Comparison of ENCODE assay signal across 17 mouse cellular contexts in the genomic region with DNA sequence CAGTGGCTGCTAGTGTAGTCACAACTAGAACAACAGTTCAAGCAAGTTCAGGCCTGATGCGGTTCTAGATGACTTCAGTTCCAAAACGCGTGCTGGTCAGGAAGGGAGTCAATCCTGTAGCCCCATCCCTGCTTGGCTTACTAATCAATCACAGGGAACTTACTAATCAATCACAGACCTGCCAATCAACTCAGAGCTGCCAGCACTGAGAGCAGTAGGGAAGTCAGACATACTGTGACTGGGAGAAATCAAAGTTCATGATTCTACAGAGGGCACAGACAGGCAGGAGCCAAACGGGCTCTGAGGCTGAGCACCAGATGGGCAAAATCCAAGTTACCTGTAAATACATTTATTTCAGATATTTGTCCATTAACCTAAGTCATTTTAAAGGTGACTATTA. TPM values are rescaled to one million over a fixed set of nuclear protein-coding genes. Genes with fewer than 3 reads are reported as not detected.
DNase-seq lines count a peak whose midpoint lies in the region; ATAC-seq and TF ChIP-seq lines count a peak whose summit lies in the region.
"Had no signal": no experiment of that assay in that cellular context is flagged by ENCODE, and none has a peak within 500 bp of the region (broad histone marks: within the 10 kb centered on the region; RNA-seq: fewer than 3 reads in every experiment).

No protein-coding gene starts in this region.

- no peak overlapping the region for H3K9ac ChIP-seq in hindbrain, embryonic 11.5 days (ENCODE audit: low read depth, low read length)
- no peak overlapping the region for H3K9ac ChIP-seq in liver, adult 2 months (ENCODE audit: low read depth, low read length)
- H3K9ac ChIP-seq: embryonic facial prominence, embryonic 12.5 days; forebrain, embryonic 13.5 days; forebrain, embryonic 15.5 days had no signal

- peaks cover 43% of the 10 kb centered on the region for H3K4me1 ChIP-seq in hindbrain, embryonic 10.5 days (replicated peaks)
- no peaks in the 10 kb centered on the region; the same call in 1 of the 2 replicates for H3K4me1 ChIP-seq in hindbrain, embryonic 11.5 days (replicated peaks; ENCODE audit: control insufficient read depth, insufficient read depth, low read length)
- peaks cover 5% of the 10 kb centered on the region for H3K4me1 ChIP-seq in liver, adult 2 months (ENCODE audit: control insufficient read depth, insufficient read depth, low read length)
- peaks cover 12% of the 10 kb centered on the region for H3K4me1 ChIP-seq in small intestine, adult 2 months (ENCODE audit: control insufficient read depth, insufficient read depth, insufficient read length, low read length)

- peak overlapping the region; percentile 18 for H3K27ac ChIP-seq in hindbrain, embryonic 10.5 days
- H3K27ac ChIP-seq in hindbrain, embryonic 11.5 days (ENCODE audit: low read depth, low read length), result no peak overlapping the region
- H3K27ac ChIP-seq in liver, adult 2 months (replicated peaks; ENCODE audit: insufficient read depth, low read depth, low read length), result 0 out of 2 replicates have a peak overlapping the region, but pooled peaks have one; percentile 4
- peak overlapping the region; percentile 54; the same call in 1 of the 2 replicates for H3K27ac ChIP-seq in small intestine, adult 2 months (ENCODE audit: insufficient read depth, low read depth, low read length)
- H3K27ac ChIP-seq: embryonic facial prominence, embryonic 12.5 days; forebrain, embryonic 13.5 days; forebrain, embryonic 15.5 days had no signal

- H3K4me2 ChIP-seq in hindbrain, embryonic 11.5 days (replicated peaks; ENCODE audit: low read depth, low read length), result no peak overlapping the region
- H3K4me2 ChIP-seq: embryonic facial prominence, embryonic 12.5 days; forebrain, embryonic 13.5 days; forebrain, embryonic 15.5 days had no signal

- TF ChIP-seq CTCF in liver, adult 2 months (IDR thresholded peaks at IDR 0.05; ENCODE audit: low read depth, low read length), result no peak
- TF ChIP-seq CTCF in small intestine, adult 2 months (IDR thresholded peaks at IDR 0.05; ENCODE audit: extremely low read depth, insufficient read length, insufficient replicate concordance, low read depth, low read length), result no peak

- H3K36me3 ChIP-seq in hindbrain, embryonic 10.5 days, result no peaks in the 10 kb centered on the region
- H3K36me3 ChIP-seq in hindbrain, embryonic 11.5 days (ENCODE audit: control insufficient read depth, insufficient read depth, low read length), result no peaks in the 10 kb centered on the region
- H3K36me3 ChIP-seq in liver, adult 2 months (ENCODE audit: control insufficient read depth, insufficient read depth, low read length), result no peaks in the 10 kb centered on the region
- no peaks in the 10 kb centered on the region for H3K36me3 ChIP-seq in small intestine, adult 2 months (ENCODE audit: control insufficient read depth, insufficient read depth, low read length)
- H3K36me3 ChIP-seq: embryonic facial prominence, embryonic 10.5 days; embryonic facial prominence, embryonic 12.5 days; forebrain, embryonic 15.5 days; G1E had no signal

- H3K4me3 ChIP-seq in hindbrain, embryonic 10.5 days, result no peak overlapping the region
- no peak overlapping the region for H3K4me3 ChIP-seq in hindbrain, embryonic 11.5 days (ENCODE audit: low read depth, low read length)
- H3K4me3 ChIP-seq in liver, adult 2 months (ENCODE audit: insufficient read depth, low read depth, low read length), result no peak overlapping the region
- no peak overlapping the region for H3K4me3 ChIP-seq in small intestine, adult 2 months (ENCODE audit: low read depth, low read length)
- H3K4me3 ChIP-seq: embryonic facial prominence, embryonic 10.5 days; embryonic facial prominence, embryonic 12.5 days; forebrain, embryonic 13.5 days; forebrain, embryonic 15.5 days had no signal

- 86% methylated on average over 4 of the region's 4 CpGs for WGBS in hindbrain, embryonic 10.5 days
- WGBS in hindbrain, embryonic 11.5 days, result 82% methylated on average over 4 of the region's 4 CpGs
- WGBS in liver, adult 2 months, result 28% methylated on average over 4 of the region's 4 CpGs
- 70% methylated on average over 4 of the region's 4 CpGs for WGBS in small intestine, adult 2 months

- TF ChIP-seq POLR2A in liver, adult 2 months (IDR thresholded peaks at IDR 0.05; ENCODE audit: extremely low read depth, insufficient read depth, low read length), result no peak
- no peak for TF ChIP-seq POLR2A in small intestine, adult 2 months (IDR thresholded peaks at IDR 0.05; ENCODE audit: low read depth, low read length)

- no peak for DNase-seq in hindbrain, embryonic 10.5 days (ENCODE audit: low spot score)
- DNase-seq in hindbrain, embryonic 11.5 days (ENCODE audit: low spot score), result no peak
- DNase-seq in liver, adult 2 months (ENCODE audit: extremely low read depth, low read depth, low spot score), result peak; percentile 95
- DNase-seq in liver, result no peak
- DNase-seq: cerebellum, adult 11-12 months; cerebellum, adult 2 months; cerebellum, adult 9-10 months had no signal

- H3K79me2 ChIP-seq in liver, adult 2 months (ENCODE audit: control insufficient read depth, insufficient read depth, low read length), result no peaks in the 10 kb centered on the region

- peaks cover 3% of the 10 kb centered on the region; the same call in 1 of the 2 replicates for H3K9me3 ChIP-seq in hindbrain, embryonic 10.5 days
- no peaks in the 10 kb centered on the region for H3K9me3 ChIP-seq in hindbrain, embryonic 11.5 days (ENCODE audit: control insufficient read depth, low read length)
- H3K9me3 ChIP-seq: embryonic facial prominence, embryonic 10.5 days; embryonic facial prominence, embryonic 12.5 days; forebrain, embryonic 13.5 days; forebrain, embryonic 15.5 days had no signal

- peaks cover 30% of the 10 kb centered on the region for H3K27me3 ChIP-seq in hindbrain, embryonic 10.5 days (ENCODE audit: insufficient read depth, poor library complexity, severe bottlenecking)
- H3K27me3 ChIP-seq in hindbrain, embryonic 11.5 days (ENCODE audit: control insufficient read depth, insufficient read depth, low read length), result peaks cover 8% of the 10 kb centered on the region; the same call in 1 of the 2 replicates
- H3K27me3 ChIP-seq in liver, adult 2 months (ENCODE audit: control insufficient read depth, insufficient read depth, low read length), result no peaks in the 10 kb centered on the region
- H3K27me3 ChIP-seq in small intestine, adult 2 months (ENCODE audit: control insufficient read depth, insufficient read depth, low read length), result no peaks in the 10 kb centered on the region; the same call in 1 of the 2 replicates
- H3K27me3 ChIP-seq: CH12.LX; forebrain, embryonic 15.5 days; Patski had no signal

- no peak for ATAC-seq in hindbrain, embryonic 11.5 days (ENCODE audit: low FRiP score)
- ATAC-seq: activated CD4-positive, CD25-positive, alpha-beta regulatory T cell, adult 4 months; CD4-positive, CD25-positive, alpha-beta regulatory T cell, adult 4 months; forebrain, embryonic 13.5 days; forebrain, embryonic 15.5 days; Patski had no signal

RNA-seq across cellular contexts. Expression of a gene that starts 2.1 kb away (rescaled TPM):
- 4.6 and 5.9 TPM in 2 replicates for polyA plus RNA-seq in hindbrain, embryonic 10.5 days (2016; fragmentation: Nextera tagmentation; extraction: Ambion mirVana)
- 7.3 and 7.9 TPM in 2 replicates for polyA plus RNA-seq in hindbrain, embryonic 11.5 days (2014; fragmentation: Nextera tagmentation; extraction: Ambion mirVana)
- total RNA-seq in liver, adult 2 months (2014; rRNA removed), result 7.9 and 8.4 TPM in 2 replicates
- 11.0 and 13.1 TPM in 2 replicates for polyA plus RNA-seq in liver, adult 2 months (2012; rRNA removed)
- polyA plus RNA-seq in small intestine, adult 2 months (2012; rRNA removed), result 26.9 and 51.8 TPM in 2 replicates
- polyA plus RNA-seq: G1E had no signal
